Mouse (Mus musculus) brain, embryonic 14.5 days (tissue): Measurements from ENCODE around the gene Trpm3. TPM values are rescaled to one million over a fixed set of nuclear protein-coding genes. Genes with fewer than 3 reads are reported as not detected.

Experiments
- DNase-seq: peaks from one replicate; pipeline ENCODE4 v3.0.0-alpha.2; 2011; ENCODE audit warnings: low read depth
- CTCF ChIP-seq: fragments of 200-500 bp; IDR thresholded peaks from 2 replicates; pipeline ENCODE4 v1.5.1; 2012; ENCODE audit warnings: inconsistent platforms, mild to moderate bottlenecking, moderate library complexity, borderline replicate concordance; ENCODE audit not compliant: insufficient read depth, insufficient read length; ENCODE audit errors: extremely low read depth
- POLR2A ChIP-seq: fragments of 200-500 bp; IDR thresholded peaks from 2 replicates; pipeline ENCODE4 v1.6.1; 2012; ENCODE audit warnings: mild to moderate bottlenecking, inconsistent platforms, borderline replicate concordance; ENCODE audit not compliant: poor library complexity, insufficient read depth, insufficient read length, severe bottlenecking; ENCODE audit errors: extremely low read depth
- polyA plus RNA-seq: library from polyadenylated mRNA; depleted of rRNA; stranded (reverse); fragments of >200 nt; gene quantifications from 2 replicates; pipeline ENCODE4 v1.2.3, GENCODE M21; 2012; rRNA removed

Gene Trpm3
- 13.5 and 27.7 TPM in 2 replicates for polyA plus RNA-seq

DNA sequence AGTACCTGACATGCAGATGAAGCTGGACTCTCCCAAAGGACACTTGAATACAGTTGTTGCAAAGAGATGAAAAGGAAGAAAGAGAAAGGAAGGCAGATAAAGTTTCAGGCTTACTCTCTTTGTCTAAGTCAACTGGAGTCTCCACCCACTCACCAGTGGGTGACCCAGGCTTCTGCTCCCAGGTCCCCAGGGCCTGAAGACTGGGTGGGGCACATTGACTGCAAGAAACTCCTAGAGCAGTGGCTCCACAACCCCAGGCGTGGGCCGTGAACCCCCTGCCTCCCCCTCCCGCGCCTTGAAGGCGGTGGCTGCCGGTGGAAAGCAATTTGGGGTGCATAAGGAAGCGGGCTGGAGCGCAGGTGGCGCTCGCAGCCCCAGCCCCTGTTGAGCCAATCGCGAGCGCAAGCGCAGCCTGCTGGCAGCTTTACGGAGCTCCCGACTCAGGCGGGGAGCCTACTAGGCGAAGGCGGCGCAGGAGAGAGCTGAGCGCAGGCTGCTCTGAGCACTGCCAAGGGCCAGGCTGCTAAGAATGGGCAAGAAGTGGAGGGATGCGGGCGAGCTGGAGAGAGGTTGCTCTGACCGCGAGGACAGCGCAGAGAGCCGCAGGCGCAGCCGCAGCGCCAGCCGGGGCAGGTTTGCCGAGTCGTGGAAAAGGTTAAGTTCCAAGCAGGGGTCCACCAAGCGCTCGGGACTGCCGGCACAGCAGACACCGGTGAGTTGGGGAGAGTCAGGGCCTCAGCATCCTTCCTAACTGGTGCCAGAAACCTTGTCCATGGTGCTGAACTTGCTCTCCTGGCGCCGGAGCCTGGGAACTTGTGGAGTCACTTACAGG is at the start of gene Trpm3:
Gene Trpm3, plus strand, starts transcription at position 457 of the 832 bp plus-strand sequence.
- DNase-seq = peak; percentile 91
- no peak for TF ChIP-seq POLR2A
- TF ChIP-seq CTCF = peak; percentile 43; the same call in 1 of the 2 replicates

DNA sequence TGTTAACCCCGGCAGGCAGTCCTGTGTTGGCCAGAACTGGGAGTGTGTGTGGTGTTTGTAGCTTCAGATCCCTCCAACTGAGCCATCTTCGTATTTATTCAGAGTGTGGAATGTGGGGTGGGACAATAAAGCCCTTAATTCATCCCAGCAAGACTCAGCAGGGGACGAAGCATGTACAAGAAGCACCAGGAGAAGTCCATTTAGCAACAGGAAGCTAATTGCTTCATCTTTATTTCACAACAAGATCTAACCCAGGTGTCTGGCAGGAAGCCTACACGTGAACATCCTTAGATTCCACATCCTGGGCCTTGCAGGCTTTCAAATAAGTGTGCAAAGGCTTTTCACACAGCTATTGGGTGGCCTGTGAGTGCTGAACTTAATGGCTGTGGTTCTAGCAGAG is 38.3 kb upstream of the Trpm3 start:
- TF ChIP-seq POLR2A = no peak
- peak; percentile 26 for DNase-seq

- no peak for TF ChIP-seq POLR2A
- DNase-seq = no peak
These were observed 35.0 kb upstream of the Trpm3 start for GRCm38 (mm10) chr19:22103865-22104264.

GRCm38 (mm10) chr19:22104848-22105484 is 33.9 kb upstream of the Trpm3 start:
- no peak for TF ChIP-seq CTCF
- no peak for TF ChIP-seq POLR2A
- DNase-seq = peak; percentile 25

- DNase-seq = no peak
- no peak for TF ChIP-seq POLR2A
- no peak for TF ChIP-seq CTCF
These were observed 33.2 kb upstream of the Trpm3 start for GRCm38 (mm10) chr19:22105648-22106047.

- TF ChIP-seq CTCF (no peak), POLR2A (no peak)
- no peak for DNase-seq
These were observed 29.9 kb upstream of the Trpm3 start for GRCm38 (mm10) chr19:22108893-22109463.

DNA sequence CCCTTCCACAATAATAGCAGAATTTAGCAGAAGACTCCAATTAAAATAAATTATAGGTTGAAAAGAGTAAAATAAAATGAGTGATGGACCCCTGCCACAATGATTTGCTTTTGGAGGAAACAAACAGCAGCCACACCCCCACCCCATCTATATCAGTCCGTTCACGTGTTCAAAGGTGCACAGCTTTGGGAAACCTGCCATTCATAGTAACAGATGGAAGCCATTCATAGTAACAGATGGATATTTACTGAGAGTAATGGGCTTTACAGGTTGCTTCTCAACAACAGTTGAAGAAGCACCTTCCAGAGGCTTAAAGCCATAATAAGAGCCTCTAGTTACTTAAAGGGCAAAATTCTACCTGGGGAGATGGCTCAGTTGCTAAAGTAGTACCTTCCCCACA is 17.9 kb upstream of the Trpm3 start:
- DNase-seq = no peak

DNA sequence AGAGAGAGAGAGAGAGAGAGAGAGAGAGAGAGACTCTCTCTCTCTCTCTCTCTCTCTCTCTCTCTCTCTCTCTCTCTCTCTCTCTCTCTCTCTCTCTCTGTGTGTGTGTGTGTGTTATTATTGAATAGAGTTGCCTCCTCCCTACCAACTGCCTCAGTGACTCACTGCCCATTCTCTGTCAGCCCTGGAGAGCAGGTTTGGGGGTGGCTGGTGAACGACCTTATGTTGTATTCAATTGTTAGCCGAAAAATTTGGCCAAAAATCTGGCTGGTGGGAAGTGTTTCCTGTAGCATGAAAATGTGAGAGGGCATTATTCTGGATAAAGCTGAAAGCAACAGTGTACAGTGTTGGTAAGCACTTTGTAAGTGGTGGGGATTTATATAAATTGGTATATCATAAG is 17.2 kb upstream of the Trpm3 start:
- DNase-seq = no peak
- no peak for TF ChIP-seq POLR2A
- TF ChIP-seq CTCF = no peak

More for the DNA sequence above, 17.9 kb upstream of the Trpm3 start:
- TF ChIP-seq POLR2A (no peak), CTCF (no peak)

DNA sequence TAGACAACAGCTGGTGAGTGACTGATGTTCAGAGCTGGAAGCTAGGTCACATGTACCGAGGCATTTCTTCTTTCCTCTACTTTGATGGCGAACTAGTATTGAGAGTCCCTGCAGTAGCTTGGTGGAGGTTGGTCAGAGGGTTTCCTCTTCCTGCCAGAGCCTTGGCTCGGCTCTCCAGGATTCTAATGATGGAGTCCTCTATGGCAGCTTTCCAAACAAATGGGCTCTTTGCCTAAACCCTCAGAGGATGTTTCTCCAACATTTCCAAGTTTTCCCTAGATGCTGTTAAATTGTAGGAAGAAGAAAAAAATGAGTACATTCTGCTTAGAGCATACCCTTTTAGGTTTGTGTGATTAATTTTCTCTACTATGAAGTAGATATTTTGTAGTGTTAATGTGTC is 6.2 kb upstream of the Trpm3 start:
- DNase-seq = peak; percentile 42
- TF ChIP-seq CTCF (no peak), POLR2A (no peak)

DNA sequence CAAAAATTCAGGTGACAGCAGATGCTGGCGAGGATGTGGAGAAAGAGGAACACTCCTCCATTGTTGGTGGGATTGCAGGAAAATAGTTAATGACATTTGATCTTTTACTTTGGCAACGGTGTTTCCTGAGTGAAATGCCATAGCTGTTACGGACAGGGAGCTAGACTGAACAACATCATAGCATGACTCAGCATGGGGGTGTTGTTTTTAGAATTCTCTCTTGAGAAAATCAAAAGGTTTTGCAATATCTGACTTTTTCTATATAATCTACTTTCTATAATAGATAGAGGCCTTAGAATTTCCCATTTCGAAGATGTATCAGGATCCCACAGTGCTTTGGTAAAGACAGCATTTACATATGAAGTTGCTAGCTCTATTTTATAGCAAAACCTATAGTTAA is 39.7 kb downstream of the Trpm3 start:
- no peak for TF ChIP-seq POLR2A
- no peak for TF ChIP-seq CTCF

DNA sequence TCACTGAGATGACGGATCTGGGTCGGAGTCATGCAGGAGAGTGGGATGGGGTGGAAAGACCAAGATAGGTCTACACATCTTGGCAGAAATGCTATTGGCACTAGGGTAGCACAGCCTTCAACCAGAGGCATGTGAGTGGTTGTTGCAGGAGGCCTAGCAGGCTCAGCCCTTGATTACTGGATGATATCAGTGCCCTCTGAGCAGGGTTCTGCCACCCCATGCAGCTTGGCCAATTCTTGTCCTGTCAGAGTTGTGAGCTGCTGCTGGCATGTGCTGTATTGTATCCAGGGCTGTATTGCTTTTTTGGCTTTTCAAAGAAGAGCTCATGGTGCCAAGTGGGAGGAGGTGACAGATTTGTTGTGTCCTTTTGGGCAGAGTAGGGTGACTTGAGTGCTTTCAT is 40.2 kb downstream of the Trpm3 start:
- no peak for TF ChIP-seq POLR2A
- TF ChIP-seq CTCF = no peak
- DNase-seq = peak; percentile 7

More for the DNA sequence above, 39.7 kb downstream of the Trpm3 start:
- DNase-seq = no peak
